In the genomic region with DNA sequence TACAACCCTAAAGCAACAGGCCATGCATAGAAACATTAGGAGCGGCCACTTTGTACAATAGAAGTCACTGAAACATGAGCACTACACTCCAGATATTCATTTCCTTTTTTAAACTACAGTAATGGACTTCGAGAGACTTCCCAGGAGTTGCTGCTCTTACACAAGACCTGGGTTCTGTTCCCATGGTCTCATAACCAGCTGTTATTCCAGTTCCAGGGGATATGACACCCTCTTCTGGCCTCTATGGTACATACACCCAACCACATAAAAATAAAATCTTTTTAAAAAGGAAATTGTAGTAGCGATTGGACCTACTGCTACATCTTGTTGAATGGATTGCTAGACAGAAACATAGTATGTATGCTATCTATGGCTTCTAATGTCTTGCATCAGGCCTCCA, we compare ENCODE assay signal across 9 mouse cellular contexts. TPM values are rescaled to one million over a fixed set of nuclear protein-coding genes. Genes with fewer than 3 reads are reported as not detected.
DNase-seq lines count a peak whose midpoint lies in the region; ATAC-seq and TF ChIP-seq lines count a peak whose summit lies in the region.
"Had no signal": no experiment of that assay in that cellular context is flagged by ENCODE, and none has a peak within 500 bp of the region (broad histone marks: within the 10 kb centered on the region; RNA-seq: fewer than 3 reads in every experiment).

No protein-coding gene starts in this region.

- H3K27me3 ChIP-seq in heart, embryonic 15.5 days: no peaks in the 10 kb centered on the region
- no peaks in the 10 kb centered on the region for H3K27me3 ChIP-seq in MEL (ENCODE audit: control insufficient read depth in 1 of 2, insufficient read depth in 2 of 2, low read length in 2 of 2)
- H3K27me3 ChIP-seq in midbrain, embryonic 11.5 days (ENCODE audit: control insufficient read depth, insufficient read depth, low read length): no peaks in the 10 kb centered on the region

- H3K4me3 ChIP-seq in heart, embryonic 15.5 days: peak overlapping the region; percentile 98
- no peak overlapping the region for H3K4me3 ChIP-seq in MEL (ENCODE audit: control insufficient read depth in 1 of 2, insufficient read depth in 1 of 2, low read depth in 2 of 2, low read length in 2 of 2)
- no peak overlapping the region for H3K4me3 ChIP-seq in midbrain, embryonic 11.5 days (ENCODE audit: low read depth, low read length)

- peaks cover 19% of the 10 kb centered on the region for H3K79me2 ChIP-seq in MEL (ENCODE audit: control insufficient read depth, insufficient read depth, low read length, poor library complexity)

- no peaks in the 10 kb centered on the region for H3K9me3 ChIP-seq in heart, embryonic 15.5 days (replicated peaks)
- no peaks in the 10 kb centered on the region for H3K9me3 ChIP-seq in MEL (replicated peaks; ENCODE audit: insufficient read depth, low read length)
- H3K9me3 ChIP-seq in midbrain, embryonic 11.5 days (ENCODE audit: control insufficient read depth, low read length): no peaks in the 10 kb centered on the region

- intact Hi-C loops in heart, postnatal 36 days (cut with DNase I): loop anchor here (5.0 kb wide), 1 partner anchor 354 kb away; no protein-coding TSS in a partner anchor
- intact Hi-C loops in gastrocnemius, postnatal 36 days (cut with DNase I): loop anchor here (5.0 kb wide), 1 partner anchor 364 kb away; the partner anchor contains the start of gene Rpsa

- peaks cover 11% of the 10 kb centered on the region for H3K4me1 ChIP-seq in heart, embryonic 15.5 days (replicated peaks)
- peaks cover 0 to 12% of the 10 kb centered on the region in 2 experiments; a peak in 3 of 4 replicates for H3K4me1 ChIP-seq in MEL (ENCODE audit: control insufficient read depth in 1 of 2, insufficient read depth in 2 of 2, low read length in 2 of 2)
- peaks cover 11% of the 10 kb centered on the region for H3K4me1 ChIP-seq in midbrain, embryonic 11.5 days (ENCODE audit: control insufficient read depth, insufficient read depth, low read length)

- no peak overlapping the region for H3K9ac ChIP-seq in heart, embryonic 15.5 days
- H3K9ac ChIP-seq in MEL (ENCODE audit: control insufficient read depth, low read depth, low read length, poor library complexity, severe bottlenecking): no peak overlapping the region
- no peak overlapping the region; the same call in 1 of the 2 replicates for H3K9ac ChIP-seq in midbrain, embryonic 11.5 days (ENCODE audit: low read length)

- peak overlapping the region; percentile 83 for H3K4me2 ChIP-seq in heart, embryonic 15.5 days
- peak overlapping the region; percentile 87 for H3K4me2 ChIP-seq in midbrain, embryonic 11.5 days

- H3K36me3 ChIP-seq in heart, embryonic 15.5 days: peaks cover 23% of the 10 kb centered on the region
- H3K36me3 ChIP-seq in MEL (ENCODE audit: control insufficient read depth in 1 of 2, insufficient read depth in 2 of 2, low read length in 2 of 2): peaks cover 3 to 5% of the 10 kb centered on the region in 2 experiments; a peak in 3 of 4 replicates
- H3K36me3 ChIP-seq in midbrain, embryonic 11.5 days (ENCODE audit: control insufficient read depth, insufficient read depth, low read length): peaks cover 13% of the 10 kb centered on the region

- TF ChIP-seq EP300 in MEL (IDR thresholded peaks at IDR 0.05; ENCODE audit: low read depth in 1 of 2, low read length in 2 of 2): no peak

- TF ChIP-seq CTCF in MEL (IDR thresholded peaks at IDR 0.05 in 2 of 3, conservative IDR thresholded peaks at IDR 0.05 in 1 of 3; ENCODE audit: control insufficient read depth in 1 of 3, insufficient read depth in 1 of 3, low read depth in 2 of 3, low read length in 3 of 3, poor library complexity in 1 of 3, severe bottlenecking in 1 of 3): peak in 1 of 3 experiments; percentile 33; a peak in 2 of 6 replicates

- peak; percentile 17 for TF ChIP-seq RAD21 in MEL (IDR thresholded peaks at IDR 0.05; ENCODE audit: low read depth, low read length)

- 83% methylated on average over 3 of the region's 3 CpGs for WGBS in heart, embryonic 15.5 days
- 85% methylated on average over 3 of the region's 3 CpGs for WGBS in midbrain, embryonic 11.5 days

- DNase-seq in heart, postnatal 36 days: no peak
- DNase-seq in MEL (ENCODE audit: low read depth, low spot score): peak; percentile 54
- DNase-seq in forelimb bud, embryonic 11.5 days (ENCODE audit: low read depth, low spot score): peak; percentile 26
- peak; percentile 85 for DNase-seq in midbrain, embryonic 11.5 days (ENCODE audit: low spot score, missing footprints)
- DNase-seq in right cerebral cortex, postnatal 14 days: no peak
- DNase-seq in layer of hippocampus, adult 11-12 months (ENCODE audit: low spot score): no peak
- DNase-seq in gastrocnemius, postnatal 36 days: no peak
- DNase-seq: thymus, postnatal 4 days had no signal

- TF ChIP-seq POLR2A in MEL (IDR thresholded peaks at IDR 0.05; ENCODE audit: control insufficient read depth in 1 of 2, insufficient read depth in 1 of 2, low read depth in 1 of 2, low read length in 2 of 2, poor library complexity in 1 of 2): no peak

- ATAC-seq in heart, embryonic 15.5 days (replicated peaks; ENCODE audit: insufficient number of reproducible peaks, insufficient read depth, low FRiP score, low read depth): no peak
- no peak for ATAC-seq in midbrain, embryonic 11.5 days (ENCODE audit: low FRiP score)

- H3K27ac ChIP-seq in heart, embryonic 15.5 days: no peak overlapping the region
- H3K27ac ChIP-seq in MEL (ENCODE audit: control insufficient read depth, low read depth, low read length): no peak overlapping the region
- no peak overlapping the region for H3K27ac ChIP-seq in midbrain, embryonic 11.5 days (ENCODE audit: low read depth, low read length)

TF ChIP-seq in MEL, 35 proteins besides CTCF, POLR2A, EP300 and RAD21:
- TF ChIP-seq TBP (IDR thresholded peaks at IDR 0.05; ENCODE audit: low read depth, low read length): no peak
- TF ChIP-seq CHD2 (IDR thresholded peaks at IDR 0.05; ENCODE audit: low read length): no peak
- no peak for TF ChIP-seq KAT2A (conservative IDR thresholded peaks at IDR 0.05; ENCODE audit: low read depth, low read length)
- TF ChIP-seq MAZ (IDR thresholded peaks at IDR 0.05; ENCODE audit: low read depth, low read length): no peak
- peak; percentile 33 for TF ChIP-seq SMC3 (IDR thresholded peaks at IDR 0.05; ENCODE audit: low read depth, low read length)
- no peak for TF ChIP-seq RCOR1 (IDR thresholded peaks at IDR 0.05; ENCODE audit: low read depth, low read length)

RNA-seq across cellular contexts. Expression of gene Eif1b, which starts 0.5 kb away (rescaled TPM):
- polyA plus RNA-seq in heart, embryonic 15.5 days (2015; fragmentation: Nextera tagmentation; extraction: Ambion mirVana): 120 and 133 TPM in 2 replicates
- total RNA-seq in heart, postnatal 36 days (2021): 10 to 100 TPM; 53.8 to 64.1 TPM
- total RNA-seq in MEL (2012; rRNA removed): 49.8 and 54.3 TPM in 2 replicates
- 100 to 1,000 TPM in 1 of 2 experiments, not detected in 1; 110 TPM for polyA plus RNA-seq in MEL (2012; ENCODE audit: insufficient read depth in 1 of 2, insufficient read length in 2 of 2, low read depth in 1 of 2, low replicate concordance in 2 of 2, missing spikeins in 1 of 2)
- 291 and 296 TPM in 2 replicates for polyA plus RNA-seq in midbrain, embryonic 11.5 days (2014; fragmentation: Nextera tagmentation; extraction: Ambion mirVana)
- 10 to 100 TPM; 27.1 to 36.4 TPM for total RNA-seq in gastrocnemius, postnatal 36 days (2021)

RNA-seq across cellular contexts. Expression of gene Entpd3, which starts 48.1 kb away (rescaled TPM):
- polyA plus RNA-seq in heart, embryonic 15.5 days (2015; fragmentation: Nextera tagmentation; extraction: Ambion mirVana): 0.23 and 0.77 TPM in 2 replicates
- total RNA-seq in heart, postnatal 36 days (2021): not detected
- total RNA-seq in MEL (2012; rRNA removed): not detected in 2 replicates
- under 1 TPM in 1 of 2 experiments, not detected in 1; 0.03 TPM for polyA plus RNA-seq in MEL (2012; ENCODE audit: insufficient read depth in 1 of 2, insufficient read length in 2 of 2, low read depth in 1 of 2, low replicate concordance in 2 of 2, missing spikeins in 1 of 2)
- polyA plus RNA-seq in midbrain, embryonic 11.5 days (2014; fragmentation: Nextera tagmentation; extraction: Ambion mirVana): 0.21 and 0.25 TPM in 2 replicates
- total RNA-seq in gastrocnemius, postnatal 36 days (2021): not detected

Comparison
In these comparisons a context has a peak if more than half of its experiments do, and no peak if none do; other contexts are left out.
1. DNase-seq: peak in MEL (single experiment), forelimb bud, embryonic 11.5 days (single experiment) and midbrain, embryonic 11.5 days (single experiment); none in heart, postnatal 36 days (0 of 2), right cerebral cortex, postnatal 14 days (single experiment), layer of hippocampus, adult 11-12 months (single experiment) and gastrocnemius, postnatal 36 days (0 of 2).